Mouse (Mus musculus): ENCODE results near the gene B4galt1. TPM values are rescaled to one million over a fixed set of nuclear protein-coding genes. Genes with fewer than 3 reads are reported as not detected.

The B4galt1 gene
- polyA plus RNA-seq, 1 experiment from 2014 or later = 24.7 TPM

DNA sequence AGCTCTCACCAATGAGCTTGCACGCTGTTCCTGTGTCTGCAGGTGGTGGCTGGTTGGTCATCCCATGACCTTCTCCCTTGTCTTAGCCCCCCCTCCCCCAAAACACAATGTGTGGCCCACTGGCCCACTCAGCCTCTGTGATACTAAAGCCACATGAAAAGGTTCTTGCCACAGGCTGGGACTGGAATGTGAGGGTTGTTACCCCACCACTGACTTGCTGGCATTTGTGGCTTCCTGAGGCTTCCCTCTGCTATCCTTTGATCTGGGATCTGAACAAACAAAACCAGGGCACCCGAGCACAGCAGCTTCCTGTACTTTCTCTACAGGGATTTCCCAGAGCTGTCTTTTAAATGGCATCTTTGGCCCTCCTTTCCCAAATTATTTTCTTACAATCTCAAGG, 76.7 kb downstream of the B4galt1 start:
- H3K4me3 ChIP-seq = no peak overlapping the region
- WGBS = 29% methylated on average over 2 of the region's 2 CpGs
- peak; percentile 30 for DNase-seq (ENCODE audit: low spot score)
- peaks cover 55% of the 10 kb centered on the region for H3K4me1 ChIP-seq
- H3K27me3 ChIP-seq (replicated peaks; ENCODE audit: low read depth, poor library complexity, severe bottlenecking) = no peaks in the 10 kb centered on the region
- peak overlapping the region; percentile 24; the same call in 1 of the 2 replicates for H3K27ac ChIP-seq (replicated peaks)
- H3K9me3 ChIP-seq = no peaks in the 10 kb centered on the region
- H3K36me3 ChIP-seq (replicated peaks) = no peaks in the 10 kb centered on the region

GRCm38 (mm10) chr4:40776416-40776815, 77.4 kb downstream of the B4galt1 start:
- H3K9me3 ChIP-seq = no peaks in the 10 kb centered on the region
- peaks cover 48% of the 10 kb centered on the region for H3K4me1 ChIP-seq
- no peaks in the 10 kb centered on the region for H3K36me3 ChIP-seq (replicated peaks)
- 75% methylated on average over 4 of the region's 4 CpGs for WGBS
- no peak for DNase-seq (ENCODE audit: low spot score)
- H3K27me3 ChIP-seq (replicated peaks; ENCODE audit: low read depth, poor library complexity, severe bottlenecking) = no peaks in the 10 kb centered on the region
- H3K4me3 ChIP-seq = no peak overlapping the region
- no peak overlapping the region for H3K27ac ChIP-seq (replicated peaks)

DNA sequence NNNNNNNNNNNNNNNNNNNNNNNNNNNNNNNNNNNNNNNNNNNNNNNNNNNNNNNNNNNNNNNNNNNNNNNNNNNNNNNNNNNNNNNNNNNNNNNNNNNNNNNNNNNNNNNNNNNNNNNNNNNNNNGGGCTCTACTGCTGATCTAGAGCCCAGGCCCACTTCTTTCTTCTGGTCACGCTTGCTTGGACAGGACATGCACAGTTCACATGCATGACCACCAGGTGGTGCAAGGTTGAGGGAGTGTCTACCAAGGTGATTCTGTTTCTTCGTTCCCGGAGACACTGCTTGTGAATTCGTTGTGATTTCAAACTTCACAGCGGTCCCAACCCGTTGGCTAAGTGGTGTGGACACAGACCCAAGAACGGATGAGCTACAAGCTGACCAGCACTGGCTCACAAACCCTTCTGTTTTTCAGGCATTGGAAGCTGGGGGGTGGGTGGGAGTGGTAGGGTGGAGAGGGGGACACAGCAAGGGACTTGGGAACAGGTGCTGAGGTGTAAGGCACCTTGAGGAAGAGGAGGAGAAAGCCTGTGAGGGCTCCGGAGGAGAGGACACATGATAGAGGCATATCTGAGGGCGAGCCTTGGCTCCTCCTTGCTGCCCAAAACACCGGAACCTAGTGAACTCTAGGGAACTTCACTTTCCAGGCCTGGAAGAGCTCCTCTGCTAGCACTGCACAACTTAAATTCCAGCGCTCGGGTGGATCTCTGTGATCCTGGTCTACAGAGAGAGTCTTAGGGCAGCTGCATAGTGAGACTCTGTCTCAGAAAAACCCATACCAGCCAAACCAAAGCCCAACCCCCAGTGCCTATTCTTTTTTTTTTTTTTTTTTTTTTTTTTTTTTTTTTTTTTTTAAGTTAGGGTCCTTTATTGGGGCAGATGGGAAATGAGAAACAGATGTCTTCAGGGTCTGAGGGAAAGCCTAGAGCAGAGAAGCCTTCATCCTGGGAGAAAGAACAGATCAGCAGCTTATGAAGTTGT, 79.2 kb downstream of the B4galt1 start:
- WGBS = 16% methylated on average over 12 of the region's 12 CpGs
- H3K27ac ChIP-seq (replicated peaks) = peak overlapping the region; percentile 81
- H3K36me3 ChIP-seq (replicated peaks) = no peaks in the 10 kb centered on the region
- H3K9me3 ChIP-seq = no peaks in the 10 kb centered on the region
- H3K4me3 ChIP-seq = peak overlapping the region; percentile 40
- peaks cover 40% of the 10 kb centered on the region for H3K4me1 ChIP-seq
- DNase-seq (ENCODE audit: low spot score) = peak; percentile 85
- H3K27me3 ChIP-seq (replicated peaks; ENCODE audit: low read depth, poor library complexity, severe bottlenecking) = no peaks in the 10 kb centered on the region

GRCm38 (mm10) chr4:40759876-40760275, 93.9 kb downstream of the B4galt1 start:
- 63% methylated on average over 5 of the region's 5 CpGs for WGBS
- Histone ChIP-seq H3K4me3 (no peak overlapping the region), H3K27me3 (replicated peaks; ENCODE audit: low read depth, poor library complexity, severe bottlenecking) (no peaks in the 10 kb centered on the region; the same call in 1 of the 2 replicates), H3K9me3 (no peaks in the 10 kb centered on the region), H3K4me1 (peaks cover 3% of the 10 kb centered on the region; the same call in 1 of the 2 replicates), H3K27ac (replicated peaks) (no peak overlapping the region), H3K36me3 (replicated peaks) (peaks cover 12% of the 10 kb centered on the region)
- no peak for DNase-seq (ENCODE audit: low spot score)

- Histone ChIP-seq H3K9me3 (no peaks in the 10 kb centered on the region), H3K27ac (replicated peaks) (peak within 1 kb of the TSS; percentile 89)
- WGBS = under 1% methylated on average over 40 of the region's 40 CpGs
These were observed 95.9 kb downstream of the B4galt1 start, which contains the start of gene Smu1 for GRCm38 (mm10) chr4:40757780-40758420. Gene Smu1 (minus strand): TSS chr4:40757923.

GRCm38 (mm10) chr4:40757157-40757779, 96.5 kb downstream of the B4galt1 start:
- no peaks in the 10 kb centered on the region for H3K9me3 ChIP-seq
- peak overlapping the region; percentile 98 for H3K4me3 ChIP-seq
- peaks cover 38% of the 10 kb centered on the region for H3K36me3 ChIP-seq (replicated peaks)
- H3K4me1 ChIP-seq = peaks cover 3% of the 10 kb centered on the region; the same call in 1 of the 2 replicates
- DNase-seq (ENCODE audit: low spot score) = no peak
- H3K27me3 ChIP-seq (replicated peaks; ENCODE audit: low read depth, poor library complexity, severe bottlenecking) = no peaks in the 10 kb centered on the region; the same call in 1 of the 2 replicates
- WGBS = under 1% methylated on average over 39 of the region's 39 CpGs
- peak overlapping the region; percentile 89 for H3K27ac ChIP-seq (replicated peaks)

More at GRCm38 (mm10) chr4:40757780-40758420, 95.9 kb downstream of the B4galt1 start, which contains the start of gene Smu1:
- H3K27me3 ChIP-seq (replicated peaks; ENCODE audit: low read depth, poor library complexity, severe bottlenecking) = no peaks in the 10 kb centered on the region; the same call in 1 of the 2 replicates
- H3K4me3 ChIP-seq = peak within 1 kb of the TSS; percentile 98
- peaks cover 31% of the 10 kb centered on the region for H3K36me3 ChIP-seq (replicated peaks)
- DNase-seq (ENCODE audit: low spot score) = peak; percentile 98
- H3K4me1 ChIP-seq = peaks cover 3% of the 10 kb centered on the region; the same call in 1 of the 2 replicates

Small RNAs within 50 kb of the gene (microRNA-seq; reads per million reads assigned to microRNA genes)
- gene Gm24112 (not detected), gene Gm25931 (not detected), gene Mir5123 (not detected)

Other genes with a start within 250 kb of the B4galt1 start
- gene Aptx, start 150.8 kb downstream of the B4galt1 start, polyA plus RNA-seq (2016; fragmentation: Nextera tagmentation; extraction: Ambion mirVana) = 35.0 and 35.1 TPM in 2 replicates
- 608 and 633 TPM in 2 replicates for gene Dnaja1, start 131.9 kb downstream of the B4galt1 start, polyA plus RNA-seq (2016; fragmentation: Nextera tagmentation; extraction: Ambion mirVana)
- gene Smu1, start 96.1 kb downstream of the B4galt1 start, polyA plus RNA-seq (2016; fragmentation: Nextera tagmentation; extraction: Ambion mirVana) = 190 and 192 TPM in 2 replicates
- gene Spink4, start 66.0 kb upstream of the B4galt1 start, polyA plus RNA-seq (2016; fragmentation: Nextera tagmentation; extraction: Ambion mirVana) = not detected in 2 replicates
- 210 and 219 TPM in 2 replicates for gene Bag1, start 94.3 kb upstream of the B4galt1 start, polyA plus RNA-seq (2016; fragmentation: Nextera tagmentation; extraction: Ambion mirVana)
- 91.0 and 93.4 TPM in 2 replicates for gene Chmp5, start 94.4 kb upstream of the B4galt1 start, polyA plus RNA-seq (2016; fragmentation: Nextera tagmentation; extraction: Ambion mirVana)
- 101 and 103 TPM in 2 replicates for gene Nfx1, start 116.9 kb upstream of the B4galt1 start, polyA plus RNA-seq (2016; fragmentation: Nextera tagmentation; extraction: Ambion mirVana)
- 0.06 TPM in 1 of 2 replicates, not detected in the other for gene Aqp7, start 194.1 kb upstream of the B4galt1 start, polyA plus RNA-seq (2016; fragmentation: Nextera tagmentation; extraction: Ambion mirVana)
- gene Aqp3, start 244.2 kb upstream of the B4galt1 start, polyA plus RNA-seq (2016; fragmentation: Nextera tagmentation; extraction: Ambion mirVana) = 2.9 and 4.5 TPM in 2 replicates